Mouse (Mus musculus) spleen, adult 2 months (tissue): ENCODE data around the gene Olfr649. TPM values are rescaled to one million over a fixed set of nuclear protein-coding genes. Genes with fewer than 3 reads are reported as not detected.

Source experiments
- DNase-seq, 2 experiments: peaks; one replicate each; pipeline versions ENCODE4 v3.0.0 to v3.0.0-alpha.2; 2012 to 2021; ENCODE audit warnings: low spot score in 2 of 2, low read depth in 1 of 2
- H3K27ac ChIP-seq: fragments of 200-500 bp; 2 replicates; pipeline ENCODE4 v1.5.1; 2012; ENCODE audit warnings: low read length, inconsistent platforms; ENCODE audit not compliant: insufficient read depth
- H3K27me3 ChIP-seq: fragments of 200-500 bp; 2 replicates; pipeline ENCODE4 v1.6.1; 2012; ENCODE audit warnings: mild to moderate bottlenecking, moderate library complexity, low read length, inconsistent platforms; ENCODE audit not compliant: control insufficient read depth, insufficient read depth
- H3K36me3 ChIP-seq: fragments of 200-500 bp; 2 replicates; pipeline ENCODE4 v1.6.1; 2012; ENCODE audit warnings: mild to moderate bottlenecking, low read length, inconsistent platforms; ENCODE audit not compliant: control insufficient read depth, insufficient read depth
- H3K4me1 ChIP-seq: fragments of 200-500 bp; 2 replicates; pipeline ENCODE4 v1.6.1; 2011; ENCODE audit warnings: inconsistent platforms; ENCODE audit not compliant: control insufficient read depth, insufficient read depth, insufficient read length
- H3K4me3 ChIP-seq: fragments of 200-500 bp; 2 replicates; pipeline ENCODE4 v1.5.1; 2011; ENCODE audit warnings: mild to moderate bottlenecking, inconsistent platforms; ENCODE audit not compliant: insufficient read depth, insufficient read length; ENCODE audit errors: extremely low read depth
- CTCF ChIP-seq: fragments of 200-500 bp; IDR thresholded peaks from 2 replicates; pipeline ENCODE4 v1.5.1; 2011; ENCODE audit warnings: mild to moderate bottlenecking, inconsistent platforms; ENCODE audit not compliant: insufficient read depth, insufficient read length, insufficient replicate concordance; ENCODE audit errors: extremely low read depth
- POLR2A ChIP-seq: fragments of 200-500 bp; IDR thresholded peaks from 2 replicates; pipeline ENCODE4 v1.6.1; 2011; ENCODE audit warnings: low read depth, low read length, inconsistent platforms
- WGBS: fragments of 180-500 bp; shearing (Covaris S2); methylation state at CpG from one replicate; pipeline ENCODE4 v1.1.7; 2018; 5-methylcytosine and 5-hydroxymethylcytosine counted together
- polyA plus RNA-seq: library from polyadenylated mRNA; depleted of rRNA; stranded (reverse); fragments of >200 nt; gene quantifications from 2 replicates; pipeline ENCODE4 v1.2.3, GENCODE M21; 2012

Gene Olfr649
- polyA plus RNA-seq, 1 experiment, result not detected

DNA sequence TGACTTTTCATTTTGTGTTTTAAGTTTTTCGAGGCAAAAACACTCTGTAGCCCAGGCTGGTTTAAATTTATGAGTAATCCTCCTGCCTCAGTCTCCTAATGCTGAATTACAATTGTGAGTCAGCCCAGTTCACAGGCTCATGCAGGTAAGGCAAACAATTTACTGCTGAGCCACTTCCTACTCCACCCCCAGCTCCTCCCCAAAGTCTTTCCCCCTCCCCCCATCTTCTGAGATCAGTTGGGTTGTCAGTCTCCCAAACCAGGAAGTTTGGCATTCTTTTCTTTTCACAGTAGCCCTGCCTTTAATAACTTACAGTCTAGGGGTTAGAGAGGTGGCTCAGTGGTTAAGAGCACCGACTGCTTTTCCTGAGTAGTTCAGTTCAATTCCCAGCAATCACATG, 22.1 kb upstream of the Olfr649 start:
- Histone ChIP-seq H3K27ac (no peak overlapping the region), H3K4me3 (no peak overlapping the region), H3K36me3 (no peaks in the 10 kb centered on the region), H3K4me1 (peaks cover 6% of the 10 kb centered on the region; the same call in 1 of the 2 replicates), H3K27me3 (peaks cover 1% of the 10 kb centered on the region; the same call in 1 of the 2 replicates)
- TF ChIP-seq CTCF, result no peak
- no peak for TF ChIP-seq POLR2A
- WGBS, result 40% methylated on average over 2 of the region's 2 CpGs
- DNase-seq, result no peak

DNA sequence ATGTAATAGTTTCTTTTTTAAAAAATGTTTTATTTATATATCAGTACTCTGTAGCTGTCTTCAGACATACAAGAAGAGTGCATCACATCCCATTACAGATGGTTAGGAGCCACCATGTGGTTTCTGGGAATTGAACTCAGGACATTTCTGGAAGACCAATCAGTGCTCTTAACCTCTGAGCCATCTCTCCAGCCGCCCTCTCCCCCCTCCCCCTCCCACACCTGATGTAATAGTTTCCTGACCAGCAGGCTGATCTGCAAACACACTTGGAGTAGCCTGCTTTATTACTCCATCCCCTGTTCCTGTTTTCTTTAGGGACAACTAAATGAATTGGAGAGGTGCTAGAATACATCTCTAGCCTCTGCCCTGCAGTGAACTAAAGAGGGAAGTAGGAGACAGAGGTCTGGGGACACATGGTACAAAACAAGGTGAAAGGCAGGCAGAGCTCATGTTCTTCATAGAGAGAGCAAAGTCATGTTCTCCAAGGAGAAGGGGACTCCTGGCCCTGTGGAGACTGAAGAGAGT, 20.3 kb upstream of the Olfr649 start:
- H3K4me1 ChIP-seq, result peaks cover 6% of the 10 kb centered on the region; the same call in 1 of the 2 replicates
- WGBS, result 68% methylated on average over 1 of the region's 1 CpGs
- H3K36me3 ChIP-seq, result no peaks in the 10 kb centered on the region
- no peak overlapping the region for H3K4me3 ChIP-seq
- DNase-seq, result no peak
- TF ChIP-seq POLR2A, result no peak
- TF ChIP-seq CTCF, result no peak
- peaks cover 1% of the 10 kb centered on the region; the same call in 1 of the 2 replicates for H3K27me3 ChIP-seq
- H3K27ac ChIP-seq, result no peak overlapping the region

DNA sequence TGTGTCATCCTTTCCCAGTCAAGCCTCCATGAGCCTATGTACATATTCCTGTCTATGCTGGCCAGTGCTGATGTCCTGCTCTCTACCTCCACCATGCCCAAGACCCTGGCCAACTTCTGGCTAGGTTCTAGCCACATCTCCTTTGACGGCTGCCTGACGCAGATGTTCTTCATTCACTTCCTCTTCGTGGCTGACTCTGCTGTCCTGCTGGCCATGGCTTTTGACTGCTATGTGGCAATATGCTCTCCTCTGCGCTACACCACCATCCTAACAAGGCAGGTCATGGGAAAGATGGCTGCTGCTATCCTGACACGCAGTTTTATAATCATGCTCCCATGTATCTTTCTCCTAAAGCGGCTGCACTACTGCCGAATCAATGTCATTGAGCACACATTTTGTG, 10.4 kb upstream of the Olfr649 start:
- Histone ChIP-seq H3K4me3 (no peak overlapping the region), H3K27ac (no peak overlapping the region), H3K27me3 (no peaks in the 10 kb centered on the region), H3K36me3 (no peaks in the 10 kb centered on the region), H3K4me1 (no peaks in the 10 kb centered on the region)
- no peak for DNase-seq
- no peak for TF ChIP-seq CTCF
- no peak for TF ChIP-seq POLR2A
- 45% methylated on average over 7 of the region's 7 CpGs for WGBS

DNA sequence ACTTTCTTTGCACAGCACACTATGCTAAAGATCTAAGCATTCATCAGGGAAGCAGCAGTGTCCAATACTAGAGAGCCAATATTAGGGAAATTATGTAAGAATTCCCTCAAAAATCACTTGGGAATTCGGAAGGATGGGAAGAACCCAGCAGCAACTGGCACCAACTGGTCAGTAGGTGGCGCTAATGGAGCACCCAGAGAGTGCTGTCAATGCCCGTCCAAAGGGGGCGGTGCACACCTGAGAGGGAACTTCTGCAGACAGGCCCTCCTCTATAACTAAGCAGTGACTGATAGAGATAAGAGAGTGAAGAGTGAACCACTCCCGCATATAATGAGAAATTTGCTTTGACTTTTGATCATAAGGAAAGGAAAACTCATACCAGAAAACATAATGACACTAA, 4.0 kb upstream of the Olfr649 start:
- peak; percentile 60 to 71 for DNase-seq
- H3K4me3 ChIP-seq, result no peak overlapping the region
- WGBS, result 4% methylated on average over 5 of the region's 5 CpGs

DNA sequence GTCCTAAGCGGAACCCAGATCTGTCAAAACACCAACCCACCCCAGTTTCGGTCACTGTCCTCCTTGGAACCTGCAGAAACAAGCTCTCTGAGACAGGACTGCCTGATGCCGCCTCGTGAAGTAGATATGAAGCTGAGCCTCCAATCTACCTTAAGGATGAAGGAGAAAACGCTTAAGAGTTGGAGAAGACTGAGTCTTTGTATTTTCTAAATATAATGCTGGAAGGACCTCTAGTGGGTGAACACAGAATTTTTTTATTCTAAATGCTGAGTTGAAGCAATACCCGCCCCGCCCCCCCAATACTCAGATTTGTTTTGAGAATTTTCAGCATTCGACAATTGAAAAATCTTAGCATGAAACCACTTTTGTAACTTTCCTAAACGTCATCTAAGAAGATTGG, 4.5 kb downstream of the Olfr649 start:
- no peak overlapping the region for H3K4me3 ChIP-seq
- H3K36me3 ChIP-seq, result no peaks in the 10 kb centered on the region
- 23% methylated on average over 9 of the region's 9 CpGs for WGBS
- no peaks in the 10 kb centered on the region for H3K4me1 ChIP-seq
- DNase-seq, result no peak
- no peak overlapping the region for H3K27ac ChIP-seq
- H3K27me3 ChIP-seq, result no peaks in the 10 kb centered on the region
- TF ChIP-seq POLR2A (no peak), CTCF (no peak)

More for the DNA sequence above, 4.0 kb upstream of the Olfr649 start:
- TF ChIP-seq POLR2A (no peak), CTCF (peak; percentile 100)
- Histone ChIP-seq H3K27me3 (no peaks in the 10 kb centered on the region), H3K27ac (no peak overlapping the region), H3K4me1 (no peaks in the 10 kb centered on the region), H3K36me3 (no peaks in the 10 kb centered on the region)

DNA sequence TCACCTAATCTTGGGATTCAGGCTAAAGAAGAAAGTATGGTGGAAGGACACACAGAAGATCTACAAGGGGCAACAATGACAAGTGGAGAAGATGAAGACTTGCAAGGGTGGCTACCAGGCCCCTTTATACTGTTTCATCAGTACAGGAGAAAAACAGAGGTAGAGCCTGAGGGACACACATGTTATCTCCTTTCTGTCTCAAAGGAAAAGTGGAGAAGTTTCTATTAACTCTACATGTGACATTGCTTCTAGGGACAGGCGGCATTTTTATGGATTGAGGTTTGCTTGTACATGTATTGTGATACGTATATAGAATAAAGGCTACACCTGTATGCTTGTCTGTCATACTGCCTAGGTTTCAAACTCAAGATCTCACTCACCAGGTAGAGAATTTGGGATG, 12.5 kb downstream of the Olfr649 start, which contains the start of gene Olfr648:
Gene Olfr648, minus strand, starts transcription at position 101 of the 400 bp plus-strand sequence.
- Histone ChIP-seq H3K4me1 (no peaks in the 10 kb centered on the region), H3K27me3 (no peaks in the 10 kb centered on the region), H3K27ac (no peak within 1 kb of the TSS), H3K4me3 (no peak within 1 kb of the TSS), H3K36me3 (no peaks in the 10 kb centered on the region)
- TF ChIP-seq CTCF (no peak), POLR2A (no peak)
- no peak for DNase-seq
- WGBS, result 90% methylated on average over 2 of the region's 2 CpGs

DNA sequence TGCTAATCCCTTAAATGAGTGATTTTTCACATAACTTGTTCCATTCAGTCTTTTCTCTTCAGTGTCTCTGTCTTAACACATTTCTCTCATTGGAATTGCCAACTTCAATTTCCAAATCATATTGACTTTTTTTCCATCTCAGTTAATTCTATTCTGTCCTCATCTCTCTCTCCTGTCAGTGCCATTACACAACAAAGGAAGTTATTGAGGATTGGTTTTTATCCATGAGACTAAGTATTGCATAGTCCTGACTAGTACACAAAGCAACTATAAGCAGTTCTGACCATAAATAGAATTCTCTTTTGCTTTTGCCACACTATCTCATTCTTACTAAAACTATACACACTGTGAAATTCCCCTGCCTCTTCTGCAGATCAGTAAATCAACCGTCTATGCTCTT, 16.7 kb downstream of the Olfr649 start:
- H3K4me1 ChIP-seq, result no peaks in the 10 kb centered on the region
- 96% methylated on average over 1 of the region's 1 CpGs for WGBS
- no peaks in the 10 kb centered on the region for H3K27me3 ChIP-seq
- TF ChIP-seq POLR2A (no peak), CTCF (no peak)
- DNase-seq, result no peak
- no peaks in the 10 kb centered on the region for H3K36me3 ChIP-seq
- no peak overlapping the region for H3K27ac ChIP-seq
- no peak overlapping the region for H3K4me3 ChIP-seq
